Mouse (Mus musculus) bone marrow macrophage, adult 2 months (primary cell): ENCODE data around the gene Dock1. TPM values are rescaled to one million over a fixed set of nuclear protein-coding genes. Genes with fewer than 3 reads are reported as not detected.

Source experiments
- H3K27ac ChIP-seq: 2 replicates; pipeline ENCODE4 v1.5.1; 2012; ENCODE audit warnings: low read depth, low read length; ENCODE audit not compliant: insufficient read depth
- H3K4me1 ChIP-seq: 2 replicates; pipeline ENCODE4 v1.6.1; 2012; ENCODE audit warnings: low read length; ENCODE audit not compliant: control insufficient read depth, insufficient read depth
- H3K4me3 ChIP-seq: 2 replicates; pipeline ENCODE4 v1.5.1; 2012; ENCODE audit warnings: mild to moderate bottlenecking, low read length, moderate library complexity; ENCODE audit not compliant: insufficient read depth
- CTCF ChIP-seq: IDR thresholded peaks from 2 replicates; pipeline ENCODE4 v1.5.1; 2012; ENCODE audit warnings: low read depth, mild to moderate bottlenecking, low read length, moderate library complexity
- POLR2A ChIP-seq: IDR thresholded peaks from 2 replicates; pipeline ENCODE4 v1.6.1; 2012; ENCODE audit warnings: mild to moderate bottlenecking, low read depth, low read length, borderline replicate concordance
- polyA plus RNA-seq: library from polyadenylated mRNA; stranded (reverse); fragments of >200 nt; gene quantifications from 2 replicates; pipeline ENCODE4 v1.2.4, GENCODE M21; 2012; ENCODE audit not compliant: missing spikeins, insufficient read depth, insufficient read length

Gene Dock1
- polyA plus RNA-seq, 1 experiment, result 19.9 TPM

GRCm38 (mm10) chr7:134719406-134719805, 49.0 kb downstream of the Dock1 start:
- H3K27ac ChIP-seq, result no peak overlapping the region
- TF ChIP-seq POLR2A, result no peak
- no peak for TF ChIP-seq CTCF
- no peak overlapping the region for H3K4me3 ChIP-seq
- peaks cover 2% of the 10 kb centered on the region; the same call in 1 of the 2 replicates for H3K4me1 ChIP-seq

- Histone ChIP-seq H3K4me1 (peaks cover 2% of the 10 kb centered on the region; the same call in 1 of the 2 replicates), H3K4me3 (no peak overlapping the region), H3K27ac (no peak overlapping the region)
- TF ChIP-seq CTCF (no peak), POLR2A (no peak)
Measured at GRCm38 (mm10) chr7:134722361-134722760, 51.9 kb downstream of the Dock1 start.

- TF ChIP-seq POLR2A (no peak), CTCF (no peak)
- Histone ChIP-seq H3K4me3 (no peak overlapping the region), H3K4me1 (peaks cover 2% of the 10 kb centered on the region; the same call in 1 of the 2 replicates), H3K27ac (no peak overlapping the region)
Measured at GRCm38 (mm10) chr7:134722955-134723354, 52.5 kb downstream of the Dock1 start.

- TF ChIP-seq CTCF (no peak), POLR2A (no peak)
- H3K4me1 ChIP-seq, result peaks cover 3% of the 10 kb centered on the region
- H3K4me3 ChIP-seq, result no peak overlapping the region
- no peak overlapping the region for H3K27ac ChIP-seq
Measured at GRCm38 (mm10) chr7:134723509-134723908, 53.1 kb downstream of the Dock1 start.

- Histone ChIP-seq H3K4me1 (peaks cover 5% of the 10 kb centered on the region), H3K4me3 (no peak overlapping the region), H3K27ac (no peak overlapping the region)
- no peak for TF ChIP-seq POLR2A
- no peak for TF ChIP-seq CTCF
Measured at GRCm38 (mm10) chr7:134724841-134725240, 54.4 kb downstream of the Dock1 start.

GRCm38 (mm10) chr7:134725551-134726529, 55.4 kb downstream of the Dock1 start:
- TF ChIP-seq CTCF (no peak), POLR2A (no peak)
- Histone ChIP-seq H3K4me3 (no peak overlapping the region), H3K4me1 (peaks cover 3% of the 10 kb centered on the region; the same call in 1 of the 2 replicates), H3K27ac (no peak overlapping the region)

- Histone ChIP-seq H3K27ac (no peak overlapping the region), H3K4me1 (peaks cover 3% of the 10 kb centered on the region; the same call in 1 of the 2 replicates), H3K4me3 (no peak overlapping the region)
- TF ChIP-seq POLR2A (no peak), CTCF (no peak)
Measured at GRCm38 (mm10) chr7:134726530-134727258, 56.2 kb downstream of the Dock1 start.

GRCm38 (mm10) chr7:134729348-134729747, 58.9 kb downstream of the Dock1 start:
- Histone ChIP-seq H3K4me1 (peaks cover 3% of the 10 kb centered on the region; the same call in 1 of the 2 replicates), H3K27ac (no peak overlapping the region), H3K4me3 (no peak overlapping the region)
- no peak for TF ChIP-seq CTCF
- TF ChIP-seq POLR2A, result no peak

GRCm38 (mm10) chr7:134730406-134731126, 60.1 kb downstream of the Dock1 start:
- Histone ChIP-seq H3K4me3 (no peak overlapping the region), H3K4me1 (peaks cover 3% of the 10 kb centered on the region; the same call in 1 of the 2 replicates), H3K27ac (no peak overlapping the region)
- TF ChIP-seq POLR2A (no peak), CTCF (no peak)
